Mouse (Mus musculus): ENCODE data around the gene Arhgap6.
"Not testable (repeated sequence)": the region's sequence is repeated elsewhere in the genome, so short reads cannot be mapped to it uniquely, and the experiment has no call there.

The Arhgap6 gene

DNA sequence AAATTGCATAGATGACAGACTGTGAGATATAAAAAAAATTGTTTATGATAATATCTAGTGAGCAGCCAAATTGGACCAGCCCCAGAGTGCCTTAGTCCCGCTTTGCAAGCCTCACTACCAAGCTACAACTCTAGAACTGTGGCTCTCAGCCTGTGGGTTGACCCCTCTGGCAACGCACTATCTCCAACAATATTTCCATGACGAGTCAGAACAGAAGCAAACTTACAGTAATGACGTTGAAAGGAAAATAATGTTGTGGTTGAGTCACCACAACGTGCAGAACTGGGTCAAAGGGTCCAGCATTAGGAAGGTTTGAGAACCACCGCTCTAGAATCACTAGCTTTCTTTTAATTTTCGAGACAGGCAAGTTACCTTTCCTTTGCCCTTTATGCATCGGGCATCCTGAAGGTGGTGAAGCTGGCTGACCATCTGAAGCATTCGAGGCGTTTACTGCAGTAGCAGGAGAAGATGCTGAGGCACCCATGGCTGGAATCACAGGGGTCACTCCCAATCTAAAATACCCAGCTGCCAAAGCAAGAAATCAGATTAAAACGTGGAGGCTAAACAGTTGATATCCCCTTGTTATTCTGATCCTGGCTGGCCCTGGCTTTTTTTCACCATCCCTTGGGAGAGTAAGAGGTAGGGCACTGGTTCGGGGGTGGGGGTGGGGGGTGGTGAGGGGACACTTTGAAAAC is 524.3 kb downstream of the Arhgap6 start:
- DNase-seq (ENCODE audit: low spot score): no peak

DNA sequence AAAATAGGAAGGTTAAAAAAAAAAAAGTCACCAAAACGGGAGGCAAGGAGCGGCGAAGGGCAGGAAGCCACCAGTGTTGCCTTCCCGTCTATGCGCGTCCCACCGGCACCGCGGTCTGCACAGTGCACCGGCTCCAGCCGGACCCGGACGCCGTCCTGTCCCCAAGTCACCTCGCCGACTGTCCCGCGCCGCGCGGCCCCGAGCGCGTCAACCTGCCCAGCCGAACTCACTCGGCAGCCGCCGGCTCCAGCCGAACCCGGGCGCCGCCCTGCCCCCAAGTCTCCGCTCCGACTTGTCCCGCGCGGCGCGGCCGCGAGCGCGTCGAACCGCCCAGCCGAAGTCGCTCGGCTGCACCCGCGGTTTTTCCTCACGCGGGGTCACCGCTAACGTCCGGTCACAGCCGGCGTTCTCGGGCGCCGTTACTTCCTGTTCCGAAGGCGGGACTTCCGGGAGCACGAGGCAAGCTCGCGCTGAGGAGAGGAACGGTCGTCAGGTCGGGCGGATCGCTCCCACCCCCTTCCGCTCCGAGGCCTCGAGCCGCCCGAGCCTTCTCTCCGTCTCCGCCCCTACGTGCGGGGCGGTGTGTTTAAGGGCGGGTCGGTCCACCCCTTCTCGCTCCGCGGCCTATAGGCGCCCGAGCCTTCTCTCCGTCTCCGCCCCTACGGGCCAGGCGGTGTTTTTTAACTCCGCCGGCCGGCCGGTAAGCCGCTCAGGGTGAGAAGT is 525.2 kb downstream of the Arhgap6 start, which contains the start of gene Hccs:
Gene Hccs (minus strand): TSS at position 428 of the 723 bp plus-strand sequence.
- peak; percentile 91 for DNase-seq (ENCODE audit: low spot score)

DNA sequence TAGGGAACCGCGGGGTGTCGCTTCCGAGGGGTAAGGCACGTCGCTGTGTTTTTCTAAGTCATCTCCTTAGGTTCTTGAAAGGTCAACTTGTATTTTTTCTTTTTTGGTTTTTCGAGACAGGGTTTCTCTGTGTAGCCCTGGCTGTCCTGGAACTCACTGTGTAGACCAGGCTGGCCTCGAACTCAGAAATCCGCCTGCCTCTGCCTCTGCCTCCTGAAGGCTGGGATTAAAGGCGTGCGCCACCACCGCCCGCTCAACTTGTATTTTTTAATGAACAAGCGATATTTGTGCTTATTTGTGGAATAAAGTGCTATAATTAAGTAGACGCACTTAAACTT is 525.7 kb downstream of the Arhgap6 start:
- DNase-seq (ENCODE audit: low spot score): not testable (repeated sequence)

DNA sequence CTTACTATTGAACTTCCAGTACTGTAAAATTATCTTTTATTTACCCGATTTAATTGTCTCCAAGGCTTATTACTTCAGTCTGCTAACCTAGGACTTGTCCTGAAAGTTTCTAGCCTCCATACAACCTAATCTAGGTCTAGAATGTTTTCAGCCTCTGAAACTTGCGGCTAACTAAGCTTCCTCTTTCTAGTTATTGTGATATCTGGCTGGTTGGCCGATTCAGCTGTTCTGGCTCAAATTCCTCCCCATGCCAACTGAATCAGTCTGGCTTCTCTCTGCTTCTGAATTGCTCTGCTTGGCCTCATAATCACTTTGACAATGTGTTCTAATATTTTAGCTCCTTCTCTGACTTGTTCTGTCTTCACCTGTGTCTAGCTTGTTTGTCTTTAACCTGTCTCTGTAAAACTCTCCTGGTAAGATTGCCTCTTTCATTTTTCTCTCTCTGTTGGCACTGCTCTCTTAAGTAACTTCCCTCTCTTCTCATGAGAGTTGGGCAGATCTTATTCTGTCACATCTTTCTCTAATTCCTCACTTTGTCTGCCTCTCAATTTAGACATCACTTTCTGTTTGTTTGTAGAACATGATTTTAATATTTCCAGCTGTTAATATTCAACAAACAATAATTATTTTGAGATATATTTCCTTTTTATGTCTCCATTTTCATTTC is 531.2 kb downstream of the Arhgap6 start:
- no peak for DNase-seq (ENCODE audit: low spot score)

DNA sequence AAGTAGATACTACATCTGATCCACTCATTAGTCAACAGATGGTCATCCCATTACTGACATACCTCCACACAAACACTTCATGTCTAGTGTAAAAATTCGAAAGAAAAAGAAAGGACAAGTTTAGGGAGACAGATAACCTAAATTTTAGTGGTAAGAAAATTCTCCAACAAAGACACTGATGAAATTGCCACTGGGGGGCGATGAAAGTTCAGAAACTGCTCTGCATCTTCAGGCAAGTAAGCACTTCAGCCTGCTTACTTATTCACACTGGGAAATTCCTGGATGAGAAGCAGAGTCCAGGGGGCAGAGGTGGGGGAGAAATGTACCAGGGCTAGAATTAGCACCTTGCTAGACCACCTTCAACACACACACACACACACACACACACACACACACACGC is 537.4 kb downstream of the Arhgap6 start:
- DNase-seq (ENCODE audit: low spot score): no peak

DNA sequence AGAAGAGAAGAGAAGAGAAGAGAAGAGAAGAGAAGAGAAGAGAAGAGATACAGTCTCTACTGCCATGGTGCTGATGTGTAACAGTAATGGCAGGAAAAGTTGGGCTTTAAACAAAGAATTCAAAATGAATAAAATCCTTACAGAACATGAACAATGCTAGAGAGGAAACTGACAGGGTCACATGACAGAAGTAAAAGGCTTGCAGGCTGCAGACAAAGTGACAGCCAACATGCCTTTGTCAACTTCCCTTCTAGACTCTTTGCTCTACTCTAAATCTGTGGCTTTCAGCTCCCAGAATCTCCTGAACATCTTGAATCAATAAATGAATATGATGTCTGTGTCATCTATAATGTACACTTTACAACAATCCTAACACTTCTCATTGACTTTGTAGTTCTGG is 542.7 kb downstream of the Arhgap6 start:
- DNase-seq (ENCODE audit: low spot score): no peak

DNA sequence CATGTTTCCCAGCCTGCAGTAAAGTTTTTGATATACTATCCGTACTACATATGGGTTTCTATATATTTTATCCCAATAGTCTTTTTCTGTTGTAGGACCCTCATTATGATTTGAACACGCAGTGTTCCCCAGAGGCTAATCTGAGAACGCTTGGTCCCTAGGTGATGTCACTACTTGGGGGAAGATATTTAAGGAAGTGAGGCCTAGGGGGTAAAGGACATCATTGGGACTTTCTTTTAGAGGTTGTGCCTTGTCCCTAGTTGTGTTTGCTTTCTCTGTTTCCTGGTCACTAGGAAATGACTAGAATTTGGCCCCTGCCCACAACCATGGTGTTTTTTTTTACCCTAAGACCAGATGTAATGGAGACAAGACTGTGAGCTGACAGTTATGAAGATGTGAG is 543.3 kb downstream of the Arhgap6 start:
- DNase-seq (ENCODE audit: low spot score): no peak

All from MN1 (cell line).